Mouse (Mus musculus) midbrain, embryonic 15.5 days (tissue): ENCODE data around the gene Slc1a3. TPM values are rescaled to one million over a fixed set of nuclear protein-coding genes. Genes with fewer than 3 reads are reported as not detected.

Source experiments
- ATAC-seq: fragments of 200-750 bp; cut with Nextera tagmentation; replicated peaks from 2 replicates; pipeline ENCODE4 v1.8.0; 2017; ENCODE audit warnings: moderate TSS enrichment
- H3K27ac ChIP-seq: fragments of 300-500 bp; sonication (generic); 2 replicates; pipeline ENCODE4 v1.5.1; 2015; ENCODE audit warnings: mild to moderate bottlenecking, inconsistent platforms
- H3K27me3 ChIP-seq: fragments of 300-500 bp; sonication (generic); replicated peaks from 2 replicates; pipeline ENCODE4 v1.6.1; 2015; ENCODE audit warnings: inconsistent platforms
- H3K36me3 ChIP-seq: fragments of 300-500 bp; sonication (generic); replicated peaks from 2 replicates; pipeline ENCODE4 v1.6.1; 2015; ENCODE audit warnings: inconsistent platforms
- H3K4me1 ChIP-seq: fragments of 300-500 bp; sonication (generic); 2 replicates; pipeline ENCODE4 v1.6.1; 2015; ENCODE audit warnings: inconsistent platforms
- H3K4me2 ChIP-seq: fragments of 300-500 bp; sonication (generic); 2 replicates; pipeline ENCODE4 v1.6.1; 2015; ENCODE audit warnings: inconsistent platforms, mild to moderate bottlenecking, moderate library complexity
- H3K4me3 ChIP-seq: fragments of 300-500 bp; sonication (generic); 2 replicates; pipeline ENCODE4 v1.5.1; 2015; ENCODE audit warnings: mild to moderate bottlenecking, inconsistent platforms
- H3K9ac ChIP-seq: fragments of 300-500 bp; sonication (generic); 2 replicates; pipeline ENCODE4 v1.6.1; 2015; ENCODE audit warnings: mild to moderate bottlenecking, inconsistent platforms
- H3K9me3 ChIP-seq: fragments of 300-500 bp; sonication (generic); 2 replicates; pipeline ENCODE4 v1.6.1; 2016; ENCODE audit warnings: inconsistent platforms
- WGBS: fragments of 180-500 bp; shearing (Covaris S2); methylation state at CpG from one replicate; pipeline ENCODE4 v1.1.7; 2015; ENCODE audit warnings: mixed read lengths; 5-methylcytosine and 5-hydroxymethylcytosine counted together
- polyA plus RNA-seq: library from polyadenylated mRNA; unstranded; fragments of >200 nt; fragmentation: Nextera tagmentation; extraction: Ambion mirVana; gene quantifications from 2 replicates; pipeline ENCODE4 v1.2.1, GENCODE M21; 2015

The Slc1a3 gene
- polyA plus RNA-seq, 1 experiment from 2014 or later: 100 TPM

GRCm38 (mm10) chr15:8672532-8672931 is 38.0 kb downstream of the Slc1a3 start:
- H3K4me1 ChIP-seq: no peaks in the 10 kb centered on the region
- ATAC-seq: no peak
- H3K27me3 ChIP-seq: no peaks in the 10 kb centered on the region
- H3K36me3 ChIP-seq: no peaks in the 10 kb centered on the region
- H3K4me3 ChIP-seq: no peak overlapping the region
- H3K9ac ChIP-seq: no peak overlapping the region
- WGBS: 76% methylated on average over 5 of the region's 5 CpGs
- H3K27ac ChIP-seq: no peak overlapping the region
- H3K4me2 ChIP-seq: no peak overlapping the region
- no peaks in the 10 kb centered on the region for H3K9me3 ChIP-seq

- ATAC-seq: no peak
- no peaks in the 10 kb centered on the region for H3K27me3 ChIP-seq
- 95% methylated on average over 25 of the region's 25 CpGs for WGBS
- no peaks in the 10 kb centered on the region for H3K9me3 ChIP-seq
- H3K27ac ChIP-seq: no peak overlapping the region
- H3K9ac ChIP-seq: no peak overlapping the region
- 0 out of 2 replicates have a peak, but pooled peaks cover 5% of the 10 kb centered on the region for H3K4me1 ChIP-seq
- no peaks in the 10 kb centered on the region for H3K36me3 ChIP-seq
- no peak overlapping the region for H3K4me2 ChIP-seq
- H3K4me3 ChIP-seq: no peak overlapping the region
Measured at GRCm38 (mm10) chr15:8667849-8668522, 42.6 kb downstream of the Slc1a3 start.

GRCm38 (mm10) chr15:8665675-8666350 is 44.8 kb downstream of the Slc1a3 start:
- ATAC-seq: no peak
- Histone ChIP-seq H3K4me3 (no peak overlapping the region), H3K4me1 (0 out of 2 replicates have a peak, but pooled peaks cover 5% of the 10 kb centered on the region), H3K27ac (no peak overlapping the region), H3K27me3 (no peaks in the 10 kb centered on the region), H3K9me3 (no peaks in the 10 kb centered on the region), H3K36me3 (no peaks in the 10 kb centered on the region), H3K9ac (no peak overlapping the region), H3K4me2 (no peak overlapping the region)
- 92% methylated on average over 15 of the region's 15 CpGs for WGBS

- Histone ChIP-seq H3K4me2 (peak overlapping the region; percentile 30), H3K27me3 (no peaks in the 10 kb centered on the region), H3K27ac (peak overlapping the region; percentile 51; the same call in 1 of the 2 replicates), H3K4me3 (no peak overlapping the region), H3K4me1 (peaks cover 13% of the 10 kb centered on the region; the same call in 1 of the 2 replicates), H3K9ac (no peak overlapping the region), H3K36me3 (no peaks in the 10 kb centered on the region), H3K9me3 (no peaks in the 10 kb centered on the region)
- 56% methylated on average over 17 of the region's 17 CpGs for WGBS
- ATAC-seq: peak; percentile 68
Measured at GRCm38 (mm10) chr15:8663348-8664099, 47.0 kb downstream of the Slc1a3 start.

GRCm38 (mm10) chr15:8661856-8662255 is 48.7 kb downstream of the Slc1a3 start:
- H3K9me3 ChIP-seq: no peaks in the 10 kb centered on the region
- 70% methylated on average over 6 of the region's 6 CpGs for WGBS
- H3K4me2 ChIP-seq: no peak overlapping the region
- no peaks in the 10 kb centered on the region for H3K27me3 ChIP-seq
- no peak overlapping the region for H3K27ac ChIP-seq
- H3K9ac ChIP-seq: no peak overlapping the region
- H3K4me3 ChIP-seq: no peak overlapping the region
- no peak for ATAC-seq
- H3K4me1 ChIP-seq: peaks cover 13% of the 10 kb centered on the region; the same call in 1 of the 2 replicates
- H3K36me3 ChIP-seq: no peaks in the 10 kb centered on the region

GRCm38 (mm10) chr15:8659977-8660376 is 50.6 kb downstream of the Slc1a3 start:
- no peaks in the 10 kb centered on the region for H3K9me3 ChIP-seq
- H3K36me3 ChIP-seq: no peaks in the 10 kb centered on the region
- ATAC-seq: no peak
- no peaks in the 10 kb centered on the region for H3K27me3 ChIP-seq
- no peak overlapping the region for H3K9ac ChIP-seq
- H3K4me3 ChIP-seq: no peak overlapping the region
- peak overlapping the region; percentile 72 for H3K27ac ChIP-seq
- peaks cover 13% of the 10 kb centered on the region; the same call in 1 of the 2 replicates for H3K4me1 ChIP-seq
- H3K4me2 ChIP-seq: no peak overlapping the region
- 47% methylated on average over 4 of the region's 4 CpGs for WGBS

- Histone ChIP-seq H3K4me3 (no peak overlapping the region), H3K9ac (no peak overlapping the region), H3K36me3 (no peaks in the 10 kb centered on the region), H3K27me3 (no peaks in the 10 kb centered on the region), H3K4me1 (peaks cover 13% of the 10 kb centered on the region; the same call in 1 of the 2 replicates), H3K4me2 (no peak overlapping the region), H3K27ac (peak overlapping the region; percentile 72), H3K9me3 (no peaks in the 10 kb centered on the region)
- 8% methylated on average over 8 of the region's 8 CpGs for whole genome bisulfite sequencing
- peak; percentile 84 for ATAC-seq
Measured at GRCm38 (mm10) chr15:8659483-8659971, 51.0 kb downstream of the Slc1a3 start.

GRCm38 (mm10) chr15:8658086-8658980 is 52.2 kb downstream of the Slc1a3 start:
- H3K27ac ChIP-seq: peak overlapping the region; percentile 27; the same call in 1 of the 2 replicates
- no peaks in the 10 kb centered on the region for H3K27me3 ChIP-seq
- H3K4me1 ChIP-seq: peaks cover 8% of the 10 kb centered on the region; the same call in 1 of the 2 replicates
- H3K9me3 ChIP-seq: no peaks in the 10 kb centered on the region
- ATAC-seq: no peak
- no peak overlapping the region for H3K9ac ChIP-seq
- no peak overlapping the region for H3K4me3 ChIP-seq
- no peaks in the 10 kb centered on the region for H3K36me3 ChIP-seq
- 57% methylated on average over 8 of the region's 8 CpGs for WGBS
- no peak overlapping the region for H3K4me2 ChIP-seq

GRCm38 (mm10) chr15:8655251-8655650 is 55.3 kb downstream of the Slc1a3 start:
- Histone ChIP-seq H3K4me3 (no peak overlapping the region), H3K36me3 (no peaks in the 10 kb centered on the region), H3K27ac (no peak overlapping the region), H3K27me3 (no peaks in the 10 kb centered on the region), H3K9ac (no peak overlapping the region), H3K4me2 (no peak overlapping the region), H3K9me3 (no peaks in the 10 kb centered on the region), H3K4me1 (peaks cover 8% of the 10 kb centered on the region; the same call in 1 of the 2 replicates)
- 73% methylated on average over 9 of the region's 9 CpGs for WGBS
- no peak for ATAC-seq

- WGBS: 82% methylated on average over 8 of the region's 8 CpGs
- H3K4me3 ChIP-seq: no peak overlapping the region
- H3K36me3 ChIP-seq: no peaks in the 10 kb centered on the region
- no peaks in the 10 kb centered on the region for H3K4me1 ChIP-seq
- H3K9me3 ChIP-seq: no peaks in the 10 kb centered on the region
- no peaks in the 10 kb centered on the region for H3K27me3 ChIP-seq
- peak; percentile 69 for ATAC-seq
- H3K4me2 ChIP-seq: no peak overlapping the region
- H3K27ac ChIP-seq: no peak overlapping the region
- no peak overlapping the region for H3K9ac ChIP-seq
Measured at GRCm38 (mm10) chr15:8652637-8653036, 57.9 kb downstream of the Slc1a3 start.

GRCm38 (mm10) chr15:8643997-8644692 is 66.4 kb downstream of the Slc1a3 start:
- no peak for ATAC-seq
- no peaks in the 10 kb centered on the region for H3K36me3 ChIP-seq
- H3K27me3 ChIP-seq: no peaks in the 10 kb centered on the region
- WGBS: 59% methylated on average over 8 of the region's 8 CpGs
- H3K4me1 ChIP-seq: no peaks in the 10 kb centered on the region
- H3K4me3 ChIP-seq: no peak overlapping the region
- no peak overlapping the region for H3K27ac ChIP-seq
- H3K9me3 ChIP-seq: no peaks in the 10 kb centered on the region
- H3K9ac ChIP-seq: no peak overlapping the region
- no peak overlapping the region for H3K4me2 ChIP-seq
